Mouse (Mus musculus) thymus, adult 2 months (tissue): ENCODE results near the gene Glis3.

ENCODE experiments used
- CTCF ChIP-seq: fragments of 200-500 bp; IDR thresholded peaks from 2 replicates; pipeline ENCODE4 v1.5.1; 2012; ENCODE audit warnings: mild to moderate bottlenecking, control low read depth, low read length, moderate library complexity, borderline replicate concordance; ENCODE audit not compliant: control insufficient read depth, poor library complexity, insufficient read depth; ENCODE audit errors: extremely low read depth
- POLR2A ChIP-seq: fragments of 200-500 bp; IDR thresholded peaks from 2 replicates; pipeline ENCODE4 v1.6.1; 2012; ENCODE audit warnings: mild to moderate bottlenecking, low read length, control low read depth, moderate library complexity; ENCODE audit not compliant: control insufficient read depth, poor library complexity, insufficient read depth; ENCODE audit errors: extremely low read depth

- TF ChIP-seq CTCF, result no peak
- no peak for TF ChIP-seq POLR2A
These were observed 286.1 kb downstream of the Glis3 start for GRCm38 (mm10) chr19:28393766-28394165.
